10 mouse cellular contexts compared by ENCODE assay signal in the genomic region with DNA sequence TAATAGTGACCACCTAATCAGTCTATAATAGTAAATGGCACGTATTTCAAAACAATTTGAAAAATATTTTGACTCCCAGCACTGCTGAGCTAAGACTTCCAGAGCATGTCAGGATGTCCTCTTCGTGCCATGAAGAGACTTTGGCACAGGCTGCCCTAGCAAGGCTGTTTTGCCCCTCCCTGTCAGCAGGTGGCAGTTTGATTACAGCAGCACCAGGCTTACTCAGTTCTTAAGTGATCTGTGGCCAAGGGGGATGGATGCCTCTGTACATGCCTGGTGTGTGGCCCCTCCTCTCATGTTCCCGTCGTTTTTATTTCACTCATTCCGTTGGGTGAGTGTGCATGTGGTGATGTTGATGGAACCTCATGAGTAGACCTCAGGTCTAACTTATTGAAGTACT. TPM values are rescaled to one million over a fixed set of nuclear protein-coding genes. Genes with fewer than 3 reads are reported as not detected.
A peak's percentile ranks its signal among the peaks of the same experiment; 100 is the strongest.
DNase-seq lines count a peak whose midpoint lies in the region; ATAC-seq and TF ChIP-seq lines count a peak whose summit lies in the region.
"Had no signal": no experiment of that assay in that cellular context is flagged by ENCODE, and none has a peak within 500 bp of the region (broad histone marks: within the 10 kb centered on the region; RNA-seq: fewer than 3 reads in every experiment).

No protein-coding gene starts in this region.

- H3K4me3 ChIP-seq in liver, embryonic 14.5 days (ENCODE audit: insufficient read depth in 1 of 2, low read depth in 2 of 2, low read length in 2 of 2), result no peak overlapping the region
- no peak overlapping the region for H3K4me3 ChIP-seq in liver, embryonic 11.5 days (ENCODE audit: low read depth, low read length)
- H3K4me3 ChIP-seq in hindbrain, embryonic 16.5 days (ENCODE audit: low read length), result no peak overlapping the region

- no peaks in the 10 kb centered on the region for H3K9me3 ChIP-seq in liver, embryonic 14.5 days (ENCODE audit: control insufficient read depth, low read length)
- no peaks in the 10 kb centered on the region for H3K9me3 ChIP-seq in liver, embryonic 11.5 days (ENCODE audit: control insufficient read depth, low read length)
- no peaks in the 10 kb centered on the region for H3K9me3 ChIP-seq in hindbrain, embryonic 16.5 days (ENCODE audit: control insufficient read depth, low read length)

- H3K36me3 ChIP-seq in liver, embryonic 14.5 days (replicated peaks; ENCODE audit: control insufficient read depth, insufficient read depth, low read depth), result no peaks in the 10 kb centered on the region
- H3K36me3 ChIP-seq in liver, embryonic 11.5 days (ENCODE audit: control insufficient read depth, insufficient read depth, low read length), result no peaks in the 10 kb centered on the region
- H3K36me3 ChIP-seq in hindbrain, embryonic 16.5 days (ENCODE audit: control insufficient read depth, insufficient read depth, low read length), result no peaks in the 10 kb centered on the region

- H3K9ac ChIP-seq in liver, embryonic 14.5 days (replicated peaks), result no peak overlapping the region
- H3K9ac ChIP-seq in liver, embryonic 11.5 days (ENCODE audit: low read depth, low read length), result no peak overlapping the region
- no peak overlapping the region for H3K9ac ChIP-seq in hindbrain, embryonic 16.5 days (ENCODE audit: low read depth, low read length)

- peak; percentile 19; the same call in 1 of the 2 replicates for TF ChIP-seq CTCF in liver, embryonic 14.5 days (IDR thresholded peaks at IDR 0.05; ENCODE audit: low read depth)

- no peak overlapping the region for H3K4me2 ChIP-seq in liver, embryonic 14.5 days (ENCODE audit: low read depth)
- no peak overlapping the region for H3K4me2 ChIP-seq in liver, embryonic 11.5 days
- H3K4me2 ChIP-seq in hindbrain, embryonic 16.5 days (ENCODE audit: low read length), result no peak overlapping the region

- DNase-seq in liver, embryonic 14.5 days (ENCODE audit: low read depth in 3 of 3, low spot score in 3 of 3), result no peak
- no peak for DNase-seq in liver, embryonic 11.5 days (ENCODE audit: low spot score)
- DNase-seq in T-cell, adult 2 months (ENCODE audit: low spot score), result peak; percentile 73
- peak; percentile 27 for DNase-seq in lung, postnatal 14 days
- peak; percentile 66 to 69 for DNase-seq in thymus, postnatal 10 days (ENCODE audit: low spot score in 2 of 2)
- DNase-seq in gastrocnemius, adult 18-20 months (ENCODE audit: low spot score), result no peak

- ATAC-seq in liver, embryonic 14.5 days (ENCODE audit: insufficient read depth), result no peak
- ATAC-seq in liver, embryonic 11.5 days (replicated peaks; ENCODE audit: low FRiP score), result no peak
- no peak for ATAC-seq in hindbrain, embryonic 16.5 days

- no peak overlapping the region for H3K27ac ChIP-seq in liver, embryonic 14.5 days
- no peak overlapping the region for H3K27ac ChIP-seq in liver, embryonic 11.5 days (ENCODE audit: low read depth, low read length)
- no peak overlapping the region for H3K27ac ChIP-seq in hindbrain, embryonic 16.5 days (ENCODE audit: low read depth, low read length)

- 47% methylated on average over 5 of the region's 5 CpGs for whole genome bisulfite sequencing in liver, embryonic 14.5 days (ENCODE audit: insufficient replicate concordance)
- WGBS in liver, embryonic 11.5 days, result 65% methylated on average over 5 of the region's 5 CpGs
- 62% methylated on average over 5 of the region's 5 CpGs for WGBS in hindbrain, embryonic 16.5 days

- no peaks in the 10 kb centered on the region for H3K4me1 ChIP-seq in liver, embryonic 14.5 days (replicated peaks; ENCODE audit: control insufficient read depth in 2 of 2, insufficient read depth in 2 of 2, low read length in 1 of 2)
- H3K4me1 ChIP-seq in liver, embryonic 11.5 days (replicated peaks; ENCODE audit: control insufficient read depth, insufficient read depth, low read length), result no peaks in the 10 kb centered on the region
- H3K4me1 ChIP-seq in hindbrain, embryonic 16.5 days (ENCODE audit: control insufficient read depth, insufficient read depth, low read depth, low read length), result no peaks in the 10 kb centered on the region

- no peaks in the 10 kb centered on the region for H3K27me3 ChIP-seq in liver, embryonic 14.5 days (ENCODE audit: control insufficient read depth, insufficient read depth, low read length)
- H3K27me3 ChIP-seq in liver, embryonic 11.5 days (replicated peaks; ENCODE audit: control insufficient read depth, insufficient read depth, low read length), result no peaks in the 10 kb centered on the region
- no peaks in the 10 kb centered on the region for H3K27me3 ChIP-seq in hindbrain, embryonic 16.5 days (replicated peaks; ENCODE audit: control insufficient read depth, insufficient read depth, low read length)

- no peak for TF ChIP-seq EP300 in liver, embryonic 14.5 days (IDR thresholded peaks at IDR 0.05; ENCODE audit: low read depth)

RNA-seq across cellular contexts. Expression of a gene that starts 2.3 kb away (rescaled TPM):
- polyA plus RNA-seq in liver, embryonic 14.5 days (2012; rRNA removed), result not detected in 2 replicates
- not detected in 2 replicates for polyA plus RNA-seq in liver, embryonic 14.5 days (2014; fragmentation: Nextera tagmentation; extraction: Ambion mirVana)
- not detected in 2 replicates for polyA plus RNA-seq in liver, embryonic 11.5 days (2014; fragmentation: Nextera tagmentation; extraction: Ambion mirVana)
- total RNA-seq in gastrocnemius, adult 18-20 months (2021), result not detected
- not detected in 2 replicates for polyA plus RNA-seq in hindbrain, embryonic 16.5 days (2015; fragmentation: Nextera tagmentation; extraction: Ambion mirVana)
- polyA plus RNA-seq: heart, embryonic 14.5 days; liver, embryonic 16.5 days; stomach, embryonic 14.5 days had no signal

Comparison
In these comparisons a context has a peak if more than half of its experiments do, and no peak if none do; other contexts are left out.
1. DNase-seq: peak in T-cell, adult 2 months (single experiment), lung, postnatal 14 days (single experiment) and thymus, postnatal 10 days (2 of 2); none in liver, embryonic 14.5 days (0 of 3), liver, embryonic 11.5 days (single experiment) and gastrocnemius, adult 18-20 months (single experiment).